Mouse (Mus musculus): ENCODE data around the gene Rhbdd3. TPM values are rescaled to one million over a fixed set of nuclear protein-coding genes. Genes with fewer than 3 reads are reported as not detected.

Gene Rhbdd3
- polyA plus RNA-seq, 1 experiment from 2014 or later = 31.6 TPM

DNA sequence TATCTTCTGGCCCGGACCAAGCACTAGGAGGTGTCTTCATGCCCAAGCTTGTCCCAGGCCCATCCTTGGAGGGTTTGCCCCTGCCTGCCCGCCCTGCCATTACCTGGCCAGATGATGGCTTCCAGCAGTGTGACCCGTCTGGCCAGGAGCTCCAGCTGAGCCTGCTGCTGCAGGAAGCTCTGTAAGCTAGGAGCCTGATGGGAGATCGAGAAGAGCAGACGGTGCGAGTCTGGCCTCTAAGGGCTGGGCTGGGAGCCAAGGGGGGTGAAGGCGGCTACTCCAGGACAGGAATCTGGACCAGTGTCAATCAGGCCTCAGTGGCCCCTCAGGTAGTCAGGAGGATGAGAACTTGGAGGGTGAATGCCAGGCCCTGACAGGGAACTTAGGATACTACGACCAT, 10.7 kb downstream of the Rhbdd3 start:
- Histone ChIP-seq H3K9me3 (replicated peaks) (no peaks in the 10 kb centered on the region), H3K27me3 (ENCODE audit: low read depth, poor library complexity, severe bottlenecking) (no peaks in the 10 kb centered on the region), H3K4me3 (no peak overlapping the region), H3K36me3 (peaks cover 11% of the 10 kb centered on the region), H3K4me1 (no peaks in the 10 kb centered on the region), H3K27ac (no peak overlapping the region)
- DNase-seq (ENCODE audit: low spot score) = no peak
- 67% methylated on average over 8 of the region's 8 CpGs for WGBS

DNA sequence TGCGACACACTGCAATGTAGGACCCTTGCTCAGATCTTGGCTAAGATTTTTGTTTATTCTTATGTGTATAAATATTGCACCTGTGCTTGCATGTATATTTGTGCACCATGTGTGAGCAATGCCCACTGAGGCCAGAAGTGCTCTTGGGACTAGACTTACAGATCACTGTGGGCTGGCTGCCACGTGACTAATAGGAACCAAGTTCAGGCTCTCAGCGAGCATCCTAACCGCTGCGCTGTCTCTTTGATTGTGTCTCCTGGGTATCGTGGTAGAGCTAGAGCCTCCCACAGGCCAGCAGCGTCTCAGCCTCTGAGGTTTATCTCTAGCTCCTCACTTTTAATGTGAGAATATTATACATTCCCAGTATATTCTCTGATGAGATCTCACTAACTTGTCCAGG, 14.9 kb downstream of the Rhbdd3 start:
- DNase-seq (ENCODE audit: low spot score) = no peak
- Histone ChIP-seq H3K36me3 (no peaks in the 10 kb centered on the region), H3K4me3 (no peak overlapping the region), H3K4me1 (peaks cover 4% of the 10 kb centered on the region), H3K27me3 (ENCODE audit: low read depth, poor library complexity, severe bottlenecking) (no peaks in the 10 kb centered on the region), H3K9me3 (replicated peaks) (no peaks in the 10 kb centered on the region), H3K27ac (no peak overlapping the region)
- 84% methylated on average over 7 of the region's 7 CpGs for WGBS

DNA sequence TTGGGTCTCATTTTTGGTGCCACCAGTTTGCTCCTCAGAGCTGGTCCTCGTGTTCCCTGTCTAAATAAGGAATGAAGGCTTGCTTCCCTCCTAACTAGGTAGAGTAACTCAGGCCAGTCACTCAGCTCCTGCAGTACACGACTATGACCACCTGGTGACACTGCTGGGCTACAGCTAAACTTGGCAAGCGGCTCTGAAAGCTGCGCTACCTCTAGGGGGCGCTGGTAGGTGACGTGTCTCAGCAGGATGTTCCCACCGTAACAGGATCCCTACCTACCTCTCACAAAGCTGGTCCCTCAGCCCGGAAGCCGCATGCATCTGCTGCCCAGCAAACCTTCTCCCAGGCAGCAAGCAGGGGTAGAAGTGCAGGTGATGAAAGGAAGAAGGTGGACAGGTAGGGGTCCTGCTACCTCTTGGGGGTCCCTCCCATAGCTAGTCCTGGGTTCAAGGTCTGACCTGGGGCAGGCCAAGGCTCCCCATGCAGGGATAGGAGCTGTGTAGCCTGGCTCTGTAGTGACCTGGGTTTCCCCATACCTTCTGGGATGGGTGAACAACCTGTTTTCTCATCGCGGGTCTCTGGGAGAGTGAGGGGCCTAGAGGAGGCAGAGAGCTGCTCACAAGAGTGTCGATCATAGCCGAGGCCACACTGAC, 16.3 kb downstream of the Rhbdd3 start:
- WGBS = 31% methylated on average over 13 of the region's 13 CpGs

DNA sequence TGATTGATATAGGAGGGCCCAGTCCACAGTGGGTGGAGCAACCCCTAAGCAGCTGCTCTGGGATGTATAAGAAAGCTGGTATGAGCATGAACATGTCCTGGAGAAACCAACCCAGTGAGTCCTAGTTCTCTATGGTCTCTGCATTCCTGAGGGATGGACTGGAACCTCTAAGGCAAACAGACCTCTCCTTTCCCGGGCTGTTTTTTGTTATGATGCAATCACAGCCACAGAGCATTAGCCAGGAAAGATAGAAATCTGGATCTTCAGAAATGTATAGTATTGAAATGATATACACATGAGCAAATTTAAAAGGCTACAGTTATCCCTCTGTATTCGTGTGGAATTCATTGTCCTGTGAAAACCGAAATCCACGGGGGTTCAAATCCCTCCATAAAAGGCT, 27.0 kb downstream of the Rhbdd3 start:
- no peaks in the 10 kb centered on the region for H3K27me3 ChIP-seq (ENCODE audit: low read depth, poor library complexity, severe bottlenecking)
- DNase-seq (ENCODE audit: low spot score) = no peak
- no peak overlapping the region for H3K27ac ChIP-seq
- 89% methylated on average over 4 of the region's 4 CpGs for WGBS
- H3K9me3 ChIP-seq (replicated peaks) = no peaks in the 10 kb centered on the region
- H3K4me3 ChIP-seq = no peak overlapping the region
- H3K36me3 ChIP-seq = no peaks in the 10 kb centered on the region
- H3K4me1 ChIP-seq = peaks cover 19% of the 10 kb centered on the region

More for the DNA sequence above, 16.3 kb downstream of the Rhbdd3 start:
- H3K4me3 ChIP-seq = no peak overlapping the region
- no peaks in the 10 kb centered on the region for H3K9me3 ChIP-seq (replicated peaks)
- H3K27ac ChIP-seq = peak overlapping the region; percentile 54; the same call in 1 of the 2 replicates
- DNase-seq (ENCODE audit: low spot score) = peak; percentile 93
- H3K27me3 ChIP-seq (ENCODE audit: low read depth, poor library complexity, severe bottlenecking) = no peaks in the 10 kb centered on the region
- H3K4me1 ChIP-seq = peaks cover 4% of the 10 kb centered on the region
- H3K36me3 ChIP-seq = no peaks in the 10 kb centered on the region

DNA sequence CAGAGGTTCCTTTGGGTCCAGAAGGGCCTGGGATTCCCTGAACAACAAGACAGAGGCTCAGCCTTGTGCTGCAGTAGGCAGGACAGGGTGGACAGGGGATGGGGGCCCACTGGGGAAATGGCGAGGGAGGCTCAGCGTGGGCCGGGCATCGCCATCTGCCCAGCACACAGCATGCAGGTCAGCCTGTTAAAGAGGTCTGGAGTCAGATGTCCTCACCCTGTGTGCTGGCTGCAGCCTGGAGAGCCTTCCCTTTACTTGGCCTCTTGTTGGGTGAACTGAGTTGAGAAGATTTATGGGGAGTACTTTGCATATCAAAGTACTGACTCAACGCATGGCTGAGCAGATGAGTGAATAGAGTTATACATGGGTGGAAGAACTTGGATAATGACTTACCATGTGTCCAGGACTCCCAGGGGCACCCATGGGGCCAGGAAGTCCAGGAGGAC, 30.3 kb downstream of the Rhbdd3 start:
- Histone ChIP-seq H3K36me3 (no peaks in the 10 kb centered on the region), H3K9me3 (replicated peaks) (no peaks in the 10 kb centered on the region), H3K4me3 (no peak overlapping the region), H3K27me3 (ENCODE audit: low read depth, poor library complexity, severe bottlenecking) (no peaks in the 10 kb centered on the region), H3K4me1 (peaks cover 19% of the 10 kb centered on the region), H3K27ac (0 out of 2 replicates have a peak overlapping the region, but pooled peaks have one; percentile 26)
- DNase-seq (ENCODE audit: low spot score) = no peak
- 26% methylated on average over 5 of the region's 5 CpGs for WGBS

DNA sequence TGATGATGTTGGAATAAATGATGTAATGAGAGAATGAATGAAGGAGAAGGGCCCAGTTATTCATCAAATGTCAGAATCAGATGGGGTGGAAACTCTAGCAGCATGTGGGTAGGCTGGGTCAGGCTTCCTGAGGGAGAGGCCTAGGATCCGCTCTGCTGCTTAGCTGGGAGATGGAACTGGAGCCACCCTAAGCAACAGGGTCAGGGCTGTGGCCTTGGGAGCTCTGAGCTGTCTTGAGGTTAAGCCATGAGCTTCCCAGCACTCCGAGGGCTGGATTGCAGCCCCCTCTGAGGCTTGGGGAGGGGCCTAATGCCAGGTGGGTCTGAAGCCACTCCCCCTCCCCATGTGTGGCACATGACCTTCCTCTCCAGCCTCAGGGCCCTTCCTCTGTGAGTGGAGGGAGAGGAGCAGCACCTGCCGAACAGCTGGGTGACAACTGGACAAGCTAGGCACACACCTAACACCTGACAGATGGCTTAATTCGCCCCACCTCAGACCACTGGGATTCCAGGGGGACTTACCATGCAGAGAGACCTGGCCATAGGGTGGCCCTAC, 31.5 kb downstream of the Rhbdd3 start:
- Histone ChIP-seq H3K27ac (no peak overlapping the region), H3K36me3 (no peaks in the 10 kb centered on the region), H3K4me3 (no peak overlapping the region), H3K27me3 (ENCODE audit: low read depth, poor library complexity, severe bottlenecking) (no peaks in the 10 kb centered on the region), H3K4me1 (peaks cover 20% of the 10 kb centered on the region), H3K9me3 (replicated peaks) (no peaks in the 10 kb centered on the region)
- DNase-seq (ENCODE audit: low spot score) = no peak
- WGBS = 65% methylated on average over 4 of the region's 4 CpGs

DNA sequence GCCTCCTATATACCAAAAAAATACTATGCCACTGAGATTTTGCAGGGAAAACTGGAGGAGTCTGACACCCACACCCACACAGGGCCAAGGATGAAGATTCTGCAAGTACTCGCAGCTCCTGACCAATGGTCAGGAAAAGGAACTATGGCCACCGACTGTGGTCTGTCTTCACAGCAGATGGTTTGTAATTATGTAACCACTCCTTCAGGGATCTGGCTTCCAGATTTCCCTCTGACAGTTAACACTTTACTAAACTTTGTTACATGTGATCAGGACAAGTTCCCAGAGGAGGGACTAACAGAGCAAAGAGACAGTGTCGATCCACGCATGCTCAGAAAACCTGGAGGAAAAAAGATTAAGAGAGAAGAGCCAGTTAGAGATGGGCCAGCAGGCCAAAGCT, 34.0 kb downstream of the Rhbdd3 start:
- Histone ChIP-seq H3K4me3 (no peak overlapping the region), H3K36me3 (no peaks in the 10 kb centered on the region), H3K27ac (no peak overlapping the region), H3K27me3 (ENCODE audit: low read depth, poor library complexity, severe bottlenecking) (no peaks in the 10 kb centered on the region), H3K4me1 (peaks cover 25% of the 10 kb centered on the region), H3K9me3 (replicated peaks) (no peaks in the 10 kb centered on the region)
- 81% methylated on average over 4 of the region's 4 CpGs for WGBS
- no peak for DNase-seq (ENCODE audit: low spot score)

DNA sequence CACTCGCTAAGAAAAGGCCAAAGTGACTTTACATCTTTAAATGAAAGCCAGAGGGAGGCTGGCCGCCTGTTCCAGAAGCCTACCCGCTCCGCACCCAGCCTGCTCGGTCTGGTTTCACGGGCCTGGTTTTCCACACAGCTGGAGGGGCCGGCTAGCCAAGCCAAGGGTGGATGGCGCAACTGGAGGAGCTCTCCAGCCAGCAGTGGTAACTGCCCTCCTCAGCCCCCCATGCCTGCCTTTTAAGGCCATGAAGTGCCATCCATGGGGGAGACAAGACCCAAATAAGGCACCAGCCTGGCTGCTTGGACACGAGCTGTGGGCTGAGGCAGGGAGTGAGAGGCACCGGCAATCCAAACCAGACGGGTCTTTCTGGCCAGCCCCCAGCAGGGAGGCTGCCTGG, 37.2 kb downstream of the Rhbdd3 start:
- Histone ChIP-seq H3K27ac (no peak overlapping the region), H3K27me3 (ENCODE audit: low read depth, poor library complexity, severe bottlenecking) (no peaks in the 10 kb centered on the region), H3K4me1 (peaks cover 7% of the 10 kb centered on the region; the same call in 1 of the 2 replicates), H3K9me3 (replicated peaks) (no peaks in the 10 kb centered on the region), H3K36me3 (no peaks in the 10 kb centered on the region), H3K4me3 (no peak overlapping the region)
- 75% methylated on average over 11 of the region's 11 CpGs for WGBS
- DNase-seq (ENCODE audit: low spot score) = no peak

DNA sequence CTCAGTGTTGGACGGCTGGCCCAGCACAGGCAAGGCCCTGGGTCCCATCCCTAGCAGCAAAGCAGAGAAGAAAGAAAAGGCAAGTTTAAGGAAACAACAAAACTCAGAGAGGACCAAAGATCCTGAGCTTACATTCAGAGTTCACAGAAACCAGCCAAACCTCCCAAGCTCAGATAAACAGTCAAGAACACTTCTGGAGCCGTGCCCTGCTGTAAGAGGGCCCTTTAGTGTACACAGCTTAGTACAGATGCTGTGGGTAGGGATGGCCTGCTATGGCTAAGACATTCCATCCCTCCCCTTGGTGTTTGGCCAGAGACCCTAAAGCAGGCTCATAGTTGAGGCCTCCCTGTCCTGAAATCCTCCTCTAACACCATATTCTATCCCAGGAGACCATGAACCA, 39.9 kb downstream of the Rhbdd3 start:
- H3K9me3 ChIP-seq (replicated peaks) = no peaks in the 10 kb centered on the region
- peaks cover 10% of the 10 kb centered on the region; the same call in 1 of the 2 replicates for H3K4me1 ChIP-seq
- no peak for DNase-seq (ENCODE audit: low spot score)
- WGBS = 82% methylated on average over 2 of the region's 2 CpGs
- no peak overlapping the region for H3K27ac ChIP-seq
- no peaks in the 10 kb centered on the region for H3K27me3 ChIP-seq (ENCODE audit: low read depth, poor library complexity, severe bottlenecking)
- H3K36me3 ChIP-seq = no peaks in the 10 kb centered on the region
- no peak overlapping the region for H3K4me3 ChIP-seq

DNA sequence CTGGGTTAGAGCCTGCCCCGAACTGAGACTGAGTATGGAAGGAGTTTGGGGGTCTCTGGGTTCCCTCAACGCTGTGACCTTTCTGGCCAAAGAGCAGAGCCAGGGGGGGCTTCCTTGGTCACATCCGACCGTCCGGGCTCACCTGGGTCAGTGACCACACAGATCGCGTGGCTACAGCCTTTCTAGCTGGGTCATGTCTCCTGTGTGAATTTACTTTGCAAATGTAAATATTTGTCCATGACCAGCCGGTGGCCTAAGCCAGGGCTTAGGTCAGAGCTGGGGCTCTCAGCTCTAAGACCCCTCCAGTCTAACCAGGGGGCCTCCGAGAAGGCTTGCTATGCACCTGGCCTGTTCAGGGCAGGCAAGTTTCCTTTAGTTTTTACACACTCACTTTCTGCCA, 40.6 kb downstream of the Rhbdd3 start:
- Histone ChIP-seq H3K27ac (no peak overlapping the region), H3K27me3 (ENCODE audit: low read depth, poor library complexity, severe bottlenecking) (no peaks in the 10 kb centered on the region), H3K4me3 (no peak overlapping the region), H3K36me3 (no peaks in the 10 kb centered on the region), H3K9me3 (replicated peaks) (no peaks in the 10 kb centered on the region), H3K4me1 (peaks cover 10% of the 10 kb centered on the region; the same call in 1 of the 2 replicates)
- no peak for DNase-seq (ENCODE audit: low spot score)
- 88% methylated on average over 9 of the region's 9 CpGs for WGBS

DNA sequence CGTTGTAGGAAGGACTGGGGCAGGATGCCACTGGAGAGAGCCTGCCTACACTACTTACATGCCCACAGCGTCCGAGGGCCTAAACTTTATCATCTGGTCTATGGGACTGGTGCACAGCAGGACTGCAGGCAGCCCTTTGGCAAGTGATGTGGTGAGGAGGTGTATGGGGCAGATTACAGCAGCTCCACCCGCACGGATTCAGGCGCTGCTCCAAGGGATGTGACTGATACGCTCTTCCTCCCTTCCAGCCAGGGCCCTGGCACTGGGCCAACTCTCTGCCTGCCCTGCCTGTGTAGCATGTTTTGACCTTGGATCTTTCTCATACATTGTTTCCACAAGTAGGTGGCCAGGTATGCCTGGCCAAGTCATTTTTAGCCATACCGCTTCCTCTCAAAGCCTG, 41.9 kb downstream of the Rhbdd3 start:
- no peaks in the 10 kb centered on the region for H3K27me3 ChIP-seq (ENCODE audit: low read depth, poor library complexity, severe bottlenecking)
- H3K9me3 ChIP-seq (replicated peaks) = no peaks in the 10 kb centered on the region
- 0 out of 2 replicates have a peak, but pooled peaks cover 8% of the 10 kb centered on the region for H3K4me1 ChIP-seq
- no peaks in the 10 kb centered on the region for H3K36me3 ChIP-seq
- no peak overlapping the region for H3K4me3 ChIP-seq
- WGBS = 77% methylated on average over 8 of the region's 8 CpGs
- no peak for DNase-seq (ENCODE audit: low spot score)
- no peak overlapping the region for H3K27ac ChIP-seq

DNA sequence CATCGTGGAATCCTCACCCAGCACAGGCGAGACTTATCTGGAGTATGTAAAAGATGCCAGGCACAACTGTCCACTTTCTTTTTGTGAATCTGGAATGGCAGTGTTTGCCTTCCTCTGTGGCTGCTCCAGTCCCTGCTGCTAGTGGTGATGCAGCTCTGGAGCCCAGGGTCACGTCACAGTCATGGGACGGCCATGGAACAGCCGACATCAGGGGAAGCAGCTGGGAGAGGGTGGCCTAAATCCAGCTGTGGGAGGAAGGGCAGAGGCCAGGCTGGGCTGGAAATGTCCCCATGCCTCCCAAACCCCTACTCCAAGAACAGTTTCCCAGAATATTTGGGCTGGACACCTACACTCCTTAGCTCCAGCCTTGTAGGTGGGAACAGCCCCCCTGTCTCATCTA, 42.5 kb downstream of the Rhbdd3 start:
- Histone ChIP-seq H3K4me3 (no peak overlapping the region), H3K27me3 (ENCODE audit: low read depth, poor library complexity, severe bottlenecking) (no peaks in the 10 kb centered on the region), H3K36me3 (no peaks in the 10 kb centered on the region), H3K9me3 (replicated peaks) (no peaks in the 10 kb centered on the region), H3K4me1 (0 out of 2 replicates have a peak, but pooled peaks cover 7% of the 10 kb centered on the region), H3K27ac (no peak overlapping the region)
- no peak for DNase-seq (ENCODE audit: low spot score)
- WGBS = 87% methylated on average over 5 of the region's 5 CpGs

DNA sequence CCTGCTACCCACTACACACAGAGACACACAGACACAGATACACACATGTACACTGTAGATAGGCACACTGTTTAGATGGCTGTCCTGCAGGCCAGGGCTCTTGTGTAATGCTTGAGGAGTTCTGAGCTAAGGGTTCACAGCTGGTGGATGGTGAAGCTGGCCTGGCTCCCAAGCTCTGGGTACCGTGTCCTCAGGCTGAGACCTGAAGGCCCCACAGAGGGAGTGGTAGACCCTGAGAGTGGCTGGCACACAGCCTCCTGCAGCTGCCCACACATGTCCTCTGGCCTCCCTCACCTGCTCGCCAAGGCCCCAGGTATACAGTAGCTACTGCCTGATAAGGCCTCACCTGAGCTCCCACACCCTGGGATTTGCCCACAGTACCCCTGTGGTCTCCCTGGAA, 43.2 kb downstream of the Rhbdd3 start:
- WGBS = 88% methylated on average over 2 of the region's 2 CpGs

More for the DNA sequence above, 43.2 kb downstream of the Rhbdd3 start:
- no peaks in the 10 kb centered on the region for H3K27me3 ChIP-seq (ENCODE audit: low read depth, poor library complexity, severe bottlenecking)
- H3K9me3 ChIP-seq (replicated peaks) = no peaks in the 10 kb centered on the region
- H3K4me1 ChIP-seq = 0 out of 2 replicates have a peak, but pooled peaks cover 7% of the 10 kb centered on the region
- no peak overlapping the region for H3K4me3 ChIP-seq
- H3K36me3 ChIP-seq = no peaks in the 10 kb centered on the region
- no peak overlapping the region for H3K27ac ChIP-seq
- DNase-seq (ENCODE audit: low spot score) = no peak

Data from limb, embryonic 10.5 days (tissue).